In the genomic region with DNA sequence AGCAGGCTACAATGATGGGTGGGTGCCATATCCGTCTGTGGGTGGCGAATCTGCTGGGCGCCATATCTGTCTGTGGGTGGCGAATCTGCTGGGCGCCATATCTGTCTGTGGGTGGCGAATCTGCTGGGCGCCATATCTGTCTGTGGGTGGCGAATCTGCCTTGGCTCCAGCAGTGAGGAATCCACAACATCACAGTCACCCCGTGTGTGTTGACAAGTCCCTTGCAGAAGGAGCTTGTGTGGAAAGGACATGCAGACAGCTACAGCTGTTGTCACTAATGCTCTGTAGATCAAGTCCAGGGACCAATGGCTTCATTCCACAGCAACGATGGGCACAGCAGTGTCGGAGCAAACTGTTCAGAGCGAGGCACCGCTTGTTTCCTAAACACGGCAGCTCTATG, we compare ENCODE assay signal across 27 mouse cellular contexts.
DNase-seq lines count a peak whose midpoint lies in the region; ATAC-seq and TF ChIP-seq lines count a peak whose summit lies in the region.
"Had no signal": no experiment of that assay in that cellular context is flagged by ENCODE, and none has a peak within 500 bp of the region (broad histone marks: within the 10 kb centered on the region; RNA-seq: fewer than 3 reads in every experiment).

No protein-coding gene starts in this region.

- H3K27ac ChIP-seq in heart, postnatal 0 days (ENCODE audit: low read depth), result no peak overlapping the region
- H3K27ac ChIP-seq in forebrain, embryonic 16.5 days (ENCODE audit: low read length), result no peak overlapping the region
- H3K27ac ChIP-seq: hindbrain, embryonic 12.5 days; limb, embryonic 13.5 days; midbrain, embryonic 13.5 days; neural tube, embryonic 13.5 days had no signal

- H3K27me3 ChIP-seq in heart, postnatal 0 days (ENCODE audit: control insufficient read depth, insufficient read depth, low read length), result peaks cover 11% of the 10 kb centered on the region; the same call in 1 of the 2 replicates
- no peaks in the 10 kb centered on the region for H3K27me3 ChIP-seq in megakaryocyte, embryonic 14.5 days (replicated peaks)
- no peaks in the 10 kb centered on the region for H3K27me3 ChIP-seq in forebrain, embryonic 16.5 days (replicated peaks; ENCODE audit: control insufficient read depth, insufficient read depth, low read length)
- H3K27me3 ChIP-seq: CH12.LX; hindbrain, embryonic 12.5 days; limb, embryonic 13.5 days; midbrain, embryonic 13.5 days; neural tube, embryonic 13.5 days had no signal

- H3K9me3 ChIP-seq in heart, postnatal 0 days (replicated peaks; ENCODE audit: control insufficient read depth, low read length), result no peaks in the 10 kb centered on the region
- peaks cover 34% of the 10 kb centered on the region for H3K9me3 ChIP-seq in megakaryocyte, embryonic 14.5 days
- H3K9me3 ChIP-seq in forebrain, embryonic 16.5 days (ENCODE audit: control insufficient read depth, low read length), result no peaks in the 10 kb centered on the region
- H3K9me3 ChIP-seq: hindbrain, embryonic 12.5 days; limb, embryonic 13.5 days; midbrain, embryonic 13.5 days; neural tube, embryonic 13.5 days had no signal

- intact Hi-C loops in heart, postnatal 25 days (cut with DNase I), result no loop called here

- 48% methylated on average over 14 of the region's 14 CpGs for WGBS in heart, postnatal 0 days
- 91% methylated on average over 14 of the region's 14 CpGs for WGBS in forebrain, embryonic 16.5 days

- H3K9ac ChIP-seq in heart, postnatal 0 days (replicated peaks; ENCODE audit: low read depth, low read length), result no peak overlapping the region
- H3K9ac ChIP-seq in forebrain, embryonic 16.5 days (replicated peaks; ENCODE audit: low read depth, low read length), result no peak overlapping the region
- H3K9ac ChIP-seq: forebrain, postnatal 0 days; hindbrain, embryonic 12.5 days; limb, embryonic 13.5 days; liver, postnatal 0 days; midbrain, embryonic 13.5 days; neural tube, embryonic 13.5 days had no signal

- ATAC-seq in frontal cortex, adult (ENCODE audit: low TSS enrichment), result peak; percentile 39; the same call in 1 of the 2 replicates
- peak; percentile 71 for ATAC-seq in heart, postnatal 0 days (ENCODE audit: insufficient read depth, low read depth)
- no peak for ATAC-seq in megakaryocyte, adult 5-6 weeks (ENCODE audit: poor library complexity, severe bottlenecking)
- ATAC-seq in forebrain, embryonic 16.5 days, result no peak
- ATAC-seq: activated CD4-positive, CD25-positive, alpha-beta regulatory T cell, adult 4 months; forebrain, postnatal 0 days; intestine, embryonic 16.5 days; liver, postnatal 0 days; midbrain, embryonic 13.5 days had no signal

- no peak for TF ChIP-seq CTCF in heart, postnatal 0 days (IDR thresholded peaks at IDR 0.05; ENCODE audit: low read depth)

- no peak overlapping the region for H3K4me2 ChIP-seq in heart, postnatal 0 days (ENCODE audit: low read depth, low read length)
- H3K4me2 ChIP-seq in forebrain, embryonic 16.5 days (ENCODE audit: low read length), result no peak overlapping the region
- H3K4me2 ChIP-seq: hindbrain, embryonic 12.5 days; limb, embryonic 13.5 days; liver, embryonic 11.5 days; midbrain, embryonic 13.5 days; neural tube, embryonic 13.5 days had no signal

- H3K36me3 ChIP-seq in heart, postnatal 0 days (replicated peaks; ENCODE audit: control insufficient read depth, insufficient read depth, low read length), result no peaks in the 10 kb centered on the region
- H3K36me3 ChIP-seq in megakaryocyte, embryonic 14.5 days (replicated peaks; ENCODE audit: low read length), result no peaks in the 10 kb centered on the region
- H3K36me3 ChIP-seq in forebrain, embryonic 16.5 days (ENCODE audit: control insufficient read depth, insufficient read depth), result no peaks in the 10 kb centered on the region
- H3K36me3 ChIP-seq: hindbrain, embryonic 12.5 days; limb, embryonic 13.5 days; midbrain, embryonic 13.5 days; neural tube, embryonic 13.5 days had no signal

- DNase-seq in frontal cortex, postnatal 25 days (ENCODE audit: low spot score in 2 of 2), result no peak
- DNase-seq in heart, postnatal 0 days (ENCODE audit: low spot score), result peak; percentile 34
- no peak for DNase-seq in heart, postnatal 25 days (ENCODE audit: low spot score)
- DNase-seq: adrenal gland, adult 2 months; adrenal gland, postnatal 36 days; cerebellum, adult 2 months; cerebellum, postnatal 14 days; forebrain, postnatal 0 days; gastrocnemius, postnatal 14 days; kidney, adult 9 months; kidney, postnatal 10 days; liver, postnatal 0 days; lung, postnatal 36 days; thymus, postnatal 14 days had no signal

- no peaks in the 10 kb centered on the region for H3K4me1 ChIP-seq in heart, postnatal 0 days (ENCODE audit: control insufficient read depth, insufficient read depth)
- no peaks in the 10 kb centered on the region for H3K4me1 ChIP-seq in megakaryocyte, embryonic 14.5 days
- no peaks in the 10 kb centered on the region for H3K4me1 ChIP-seq in forebrain, embryonic 16.5 days (replicated peaks; ENCODE audit: control insufficient read depth, insufficient read depth, low read length)
- H3K4me1 ChIP-seq: hindbrain, embryonic 12.5 days; limb, embryonic 13.5 days; midbrain, embryonic 13.5 days; neural tube, embryonic 13.5 days had no signal

- H3K4me3 ChIP-seq in heart, postnatal 0 days (ENCODE audit: low read depth, low read length), result no peak overlapping the region
- peak overlapping the region; percentile 65 for H3K4me3 ChIP-seq in megakaryocyte, embryonic 14.5 days (replicated peaks)
- no peak overlapping the region for H3K4me3 ChIP-seq in forebrain, embryonic 16.5 days (replicated peaks; ENCODE audit: low read length)
- H3K4me3 ChIP-seq: erythroblast, embryonic 14.5 days; hindbrain, embryonic 12.5 days; limb, embryonic 13.5 days; midbrain, embryonic 13.5 days; neural tube, embryonic 13.5 days had no signal

- no peak for TF ChIP-seq EP300 in heart, postnatal 0 days (IDR thresholded peaks at IDR 0.05; ENCODE audit: low read depth)

Comparison
In these comparisons a context has a peak if more than half of its experiments do, and no peak if none do; other contexts are left out.
1. ATAC-seq: peak in frontal cortex, adult (single experiment) and heart, postnatal 0 days (single experiment); none in megakaryocyte, adult 5-6 weeks (single experiment) and forebrain, embryonic 16.5 days (single experiment).